Mouse (Mus musculus): Measurements from ENCODE around the gene Tmem184b. TPM values are rescaled to one million over a fixed set of nuclear protein-coding genes. Genes with fewer than 3 reads are reported as not detected.

Gene Tmem184b
- total RNA-seq, 4 experiments from 2014 or later: 18.6 to 28.1 (median 21.8) TPM

GRCm38 (mm10) chr15:79322281-79322990 is 80.9 kb downstream of the Tmem184b start:
- DNase-seq (ENCODE audit: low spot score in 2 of 2): no peak

GRCm38 (mm10) chr15:79321733-79322190 is 81.6 kb downstream of the Tmem184b start:
- no peak for DNase-seq (ENCODE audit: low spot score in 2 of 2)

DNA sequence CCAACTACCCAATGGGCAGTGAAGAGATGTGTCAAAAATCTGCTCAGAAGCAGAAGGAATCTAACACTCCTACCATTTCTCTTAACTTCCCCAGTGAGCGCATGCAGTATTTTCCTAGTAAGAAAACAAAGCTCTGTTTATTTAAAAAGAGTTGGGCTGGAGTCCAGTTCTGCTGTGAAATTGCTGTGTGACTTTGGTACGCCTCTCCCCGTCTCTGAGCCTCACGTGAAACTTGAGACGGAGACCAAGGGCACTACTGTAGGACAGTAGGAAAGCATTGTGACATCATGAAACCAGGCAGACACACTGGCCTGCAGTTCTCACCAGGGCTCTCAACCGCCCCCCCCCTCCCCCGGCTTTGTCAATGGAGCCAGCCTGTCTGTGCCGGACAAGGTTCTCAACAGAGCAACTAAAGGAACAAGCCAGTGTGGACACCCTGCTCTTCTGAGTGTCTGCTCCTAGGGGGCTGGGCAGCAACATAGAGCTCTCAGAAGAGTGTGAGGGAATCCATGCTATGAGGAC is 89.5 kb downstream of the Tmem184b start:
- no peak for DNase-seq (ENCODE audit: low spot score in 2 of 2)

Small RNAs within 50 kb of the gene (microRNA-seq; reads per million reads assigned to microRNA genes)
- gene Mir1943: 5.8 reads per million

Other genes with a start within 250 kb of the Tmem184b start
- under 1 TPM; 0.19 to 0.72 (median 0.64) TPM for gene Sox10, start 238.3 kb downstream of the Tmem184b start, total RNA-seq (2022)
- gene Pick1, start 174.4 kb downstream of the Tmem184b start, total RNA-seq (2022): 10 to 100 TPM; 30.0 to 34.8 (median 32.4) TPM
- under 1 TPM; 0.24 to 0.72 (median 0.36) TPM for gene Gm49486, start 174.2 kb downstream of the Tmem184b start, total RNA-seq (2022)
- gene Slc16a8, start 148.8 kb downstream of the Tmem184b start, total RNA-seq (2022): under 1 TPM; 0.15 to 0.85 (median 0.16) TPM
- gene Baiap2l2, start 118.0 kb downstream of the Tmem184b start, total RNA-seq (2022): 1 to 10 TPM; 2.6 to 6.1 (median 3.5) TPM
- gene Pla2g6, start 75.2 kb downstream of the Tmem184b start, total RNA-seq (2022): 10 to 100 TPM; 17.3 to 22.2 (median 18.0) TPM
- 1 to 10 TPM; 2.4 to 6.3 (median 4.3) TPM for gene Maff, start 56.9 kb downstream of the Tmem184b start, total RNA-seq (2022)
- 10 to 100 TPM; 54.1 to 61.3 (median 59.2) TPM for gene Csnk1e, start 52.0 kb upstream of the Tmem184b start, total RNA-seq (2022)
- gene Kcnj4, start 101.7 kb upstream of the Tmem184b start, total RNA-seq (2022): under 1 TPM in 1 of 4 experiments, not detected in 3; 0.19 TPM
- gene Kdelr3, start 112.8 kb upstream of the Tmem184b start, total RNA-seq (2022): 1 to 10 TPM in 2 of 4 experiments, under 1 TPM in 2; 0.80 to 1.2 (median 1.0) TPM
- 10 to 100 TPM; 40.2 to 59.7 (median 49.7) TPM for gene Ddx17, start 143.2 kb upstream of the Tmem184b start, total RNA-seq (2022)
- not detected for gene Dmc1, start 201.5 kb upstream of the Tmem184b start, total RNA-seq (2022)